Mouse (Mus musculus) ES-E14 (cell line): ENCODE results near the gene Pgap2. TPM values are rescaled to one million over a fixed set of nuclear protein-coding genes. Genes with fewer than 3 reads are reported as not detected.
"Not testable (repeated sequence)": the region's sequence is repeated elsewhere in the genome, so short reads cannot be mapped to it uniquely, and the experiment has no call there.

Experiments used
- DNase-seq: peaks from one replicate; pipeline ENCODE4 v3.0.0-alpha.2; 2013; ENCODE audit warnings: low read depth, low spot score
- H3K27ac ChIP-seq: 2 replicates; pipeline ENCODE4 v1.5.1; 2012; ENCODE audit warnings: low read depth, mild to moderate bottlenecking, low read length, moderate library complexity, mixed read lengths; ENCODE audit not compliant: poor library complexity, insufficient read depth, severe bottlenecking
- H3K36me3 ChIP-seq: 2 replicates; pipeline ENCODE4 v1.6.1; 2012; ENCODE audit warnings: mild to moderate bottlenecking, low read length, moderate library complexity, mixed read lengths; ENCODE audit not compliant: control insufficient read depth, poor library complexity, insufficient read depth, severe bottlenecking
- H3K4me1 ChIP-seq, 2 experiments: fragments of 150-350 bp in 1 of 2; sonication (generic) in 1 of 2; 2 replicates each; pipeline ENCODE4 v1.6.1; 2012; ENCODE audit warnings: low read length in 2 of 2, mild to moderate bottlenecking in 1 of 2, mixed read lengths in 1 of 2; ENCODE audit not compliant: control insufficient read depth in 2 of 2, insufficient read depth in 2 of 2, poor library complexity in 1 of 2
- H3K4me3 ChIP-seq, 2 experiments: fragments of 150-350 bp in 1 of 2; sonication (generic) in 1 of 2; 2 replicates each; pipeline ENCODE4 v1.5.1; 2012; ENCODE audit warnings: low read length in 2 of 2, low read depth in 1 of 2, mild to moderate bottlenecking in 1 of 2, mixed read lengths in 1 of 2; ENCODE audit not compliant: insufficient read depth in 1 of 2, poor library complexity in 1 of 2, severe bottlenecking in 1 of 2
- H3K9ac ChIP-seq: 2 replicates; pipeline ENCODE4 v1.6.1; 2012; ENCODE audit warnings: low read depth, mild to moderate bottlenecking, low read length, mixed read lengths; ENCODE audit not compliant: poor library complexity, insufficient read depth, severe bottlenecking
- H3K9me3 ChIP-seq: fragments of 150-350 bp; sonication (generic); 2 replicates; pipeline ENCODE4 v1.6.1; 2012; ENCODE audit warnings: low read depth, mild to moderate bottlenecking, low read length; ENCODE audit not compliant: control insufficient read depth, insufficient read depth
- CHD2 ChIP-seq: IDR thresholded peaks from 2 replicates; pipeline ENCODE4 v1.6.1; 2014; ENCODE audit warnings: mild to moderate bottlenecking, low read depth, low read length, inconsistent platforms
- HCFC1 ChIP-seq: IDR thresholded peaks from 2 replicates; pipeline ENCODE4 v1.6.1; 2012; ENCODE audit warnings: low read length, inconsistent platforms, borderline replicate concordance; ENCODE audit not compliant: insufficient read depth
- MAFK ChIP-seq: IDR thresholded peaks from 2 replicates; pipeline ENCODE4 v1.6.1; 2014; ENCODE audit warnings: mild to moderate bottlenecking, low read depth, low read length, inconsistent platforms; ENCODE audit not compliant: insufficient read depth
- ZC3H11A ChIP-seq: IDR thresholded peaks from 2 replicates; pipeline ENCODE4 v1.6.1; 2012; ENCODE audit warnings: low read depth, mild to moderate bottlenecking, inconsistent platforms, low read length, borderline replicate concordance
- ZNF384 ChIP-seq: IDR thresholded peaks from 2 replicates; pipeline ENCODE4 v1.6.1; 2012; ENCODE audit warnings: low read depth, low read length, inconsistent platforms
- in situ Hi-C, 2 experiments: fragments of 600-800 bp; cut with MboI; formaldehyde crosslinking; loops; one replicate each; pipeline ENCODE4 v1.15.1; 2025; ENCODE audit warnings: low sequenced_read_pairs in 2 of 2, inconsistent platforms in 1 of 2; ENCODE audit not compliant: unreplicated experiment in 2 of 2
- total RNA-seq: library from RNA; depleted of rRNA; stranded (reverse); fragments of 300-350 nt; gene quantifications from 2 replicates; pipeline ENCODE4 v1.2.3, GENCODE M21; 2012

Pgap2 gene
- total RNA-seq, 1 experiment, result 24.0 TPM

DNA sequence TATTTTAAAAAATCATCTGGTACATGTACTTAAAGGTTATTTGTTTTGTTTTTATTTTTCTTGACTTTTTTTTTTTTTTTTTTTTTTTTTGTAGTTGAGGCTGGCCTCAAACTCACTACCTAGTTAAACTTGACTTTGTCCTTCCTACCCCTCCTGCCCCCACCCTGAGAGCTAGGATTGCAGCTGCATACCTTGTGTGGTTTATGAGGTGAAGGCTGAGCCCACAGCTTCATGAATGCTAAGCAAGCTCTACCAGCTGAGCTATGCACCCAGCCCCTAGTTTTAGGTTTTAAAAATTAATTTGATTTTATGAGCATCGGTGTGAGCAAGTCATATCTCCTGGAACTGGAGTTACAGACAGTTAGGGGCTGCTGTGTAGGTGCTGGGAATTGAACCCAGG, 50.5 kb downstream of the Pgap2 start:
- H3K4me1 ChIP-seq, result no peaks in the 10 kb centered on the region
- H3K9ac ChIP-seq, result no peak overlapping the region
- TF ChIP-seq ZC3H11A, result no peak
- no peak for TF ChIP-seq ZNF384
- TF ChIP-seq HCFC1, result no peak
- no peak for TF ChIP-seq MAFK
- TF ChIP-seq CHD2, result no peak
- in situ Hi-C loops, result no loop called here
- no peak overlapping the region for H3K27ac ChIP-seq
- H3K4me3 ChIP-seq, result no peak overlapping the region
- no peak for DNase-seq
- H3K36me3 ChIP-seq, result no peaks in the 10 kb centered on the region
- no peaks in the 10 kb centered on the region for H3K9me3 ChIP-seq

GRCm38 (mm10) chr7:102263020-102263419, 53.0 kb downstream of the Pgap2 start:
- Histone ChIP-seq H3K4me1 (no peaks in the 10 kb centered on the region), H3K9me3 (no peaks in the 10 kb centered on the region), H3K36me3 (no peaks in the 10 kb centered on the region), H3K9ac (no peak overlapping the region), H3K4me3 (no peak overlapping the region), H3K27ac (no peak overlapping the region)
- TF ChIP-seq HCFC1, result no peak
- in situ Hi-C loops, result no loop called here
- no peak for DNase-seq

DNA sequence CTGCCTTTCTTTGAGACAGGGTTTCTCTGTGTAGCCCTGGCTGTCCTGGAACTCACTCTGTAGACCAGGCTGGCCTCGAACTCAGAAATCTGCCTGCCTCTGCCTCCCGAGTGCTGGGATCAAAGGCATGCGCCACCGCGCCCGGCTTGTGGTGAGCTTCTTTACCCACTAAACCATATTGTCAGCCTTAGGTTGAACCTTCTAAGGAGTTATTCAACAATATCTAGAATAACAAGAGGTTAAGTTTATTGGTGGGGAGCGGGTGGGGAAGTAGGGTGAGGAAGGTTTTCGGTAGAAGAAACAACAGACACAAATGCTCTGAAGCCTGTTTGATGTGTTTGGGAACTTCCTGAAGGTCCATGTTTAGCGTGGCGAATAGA, 56.0 kb downstream of the Pgap2 start:
- H3K4me3 ChIP-seq, H3K9me3 ChIP-seq, in situ Hi-C loops, H3K4me1 ChIP-seq, DNase-seq, H3K27ac ChIP-seq, H3K36me3 ChIP-seq, H3K9ac ChIP-seq: not testable (repeated sequence)

GRCm38 (mm10) chr7:102266401-102267042, 56.5 kb downstream of the Pgap2 start:
- H3K27ac ChIP-seq, result no peak overlapping the region
- H3K4me1 ChIP-seq, result peaks cover 2 to 4% of the 10 kb centered on the region in 2 experiments; a peak in 2 of 4 replicates
- in situ Hi-C loops, result no loop called here
- no peak for TF ChIP-seq CHD2
- no peaks in the 10 kb centered on the region for H3K9me3 ChIP-seq
- H3K36me3 ChIP-seq, result no peaks in the 10 kb centered on the region
- no peak overlapping the region for H3K9ac ChIP-seq
- peak overlapping the region; percentile 0 to 86; a peak in 3 of 4 replicates for H3K4me3 ChIP-seq
- no peak for DNase-seq

- TF ChIP-seq HCFC1 (no peak), ZC3H11A (0 out of 2 replicates have a peak, but pooled peaks have one; percentile 2), MAFK (no peak)
- Histone ChIP-seq H3K36me3 (no peaks in the 10 kb centered on the region), H3K4me1 (peaks cover 2 to 4% of the 10 kb centered on the region in 2 experiments; a peak in 2 of 4 replicates), H3K27ac (peak overlapping the region; percentile 6; the same call in 1 of the 2 replicates), H3K4me3 (peak overlapping the region; percentile 71 to 86), H3K9ac (peak overlapping the region; percentile 75), H3K9me3 (no peaks in the 10 kb centered on the region)
- in situ Hi-C loops, result no loop called here
- DNase-seq, result peak; percentile 96
Measured at GRCm38 (mm10) chr7:102267113-102267579, 57.1 kb downstream of the Pgap2 start.
